Mouse (Mus musculus) CD4-positive, CD25-positive, alpha-beta regulatory T cell, adult 4 months (primary cell): ENCODE results near the gene Gm17949. TPM values are rescaled to one million over a fixed set of nuclear protein-coding genes. Genes with fewer than 3 reads are reported as not detected.

Experiments used
- ATAC-seq: one replicate; pipeline ENCODE4 v1.8.0; 2017
- polyA plus RNA-seq, 2 experiments: library from polyadenylated mRNA; unstranded; fragments of 100-300 nt; shearing (Covaris generic); gene quantifications; one replicate each; pipeline ENCODE4 v1.2.1; 2017

Gm17949 gene
- polyA plus RNA-seq, 2 experiments from 2014 or later: 1.5 TPM; not detected in 1

DNA sequence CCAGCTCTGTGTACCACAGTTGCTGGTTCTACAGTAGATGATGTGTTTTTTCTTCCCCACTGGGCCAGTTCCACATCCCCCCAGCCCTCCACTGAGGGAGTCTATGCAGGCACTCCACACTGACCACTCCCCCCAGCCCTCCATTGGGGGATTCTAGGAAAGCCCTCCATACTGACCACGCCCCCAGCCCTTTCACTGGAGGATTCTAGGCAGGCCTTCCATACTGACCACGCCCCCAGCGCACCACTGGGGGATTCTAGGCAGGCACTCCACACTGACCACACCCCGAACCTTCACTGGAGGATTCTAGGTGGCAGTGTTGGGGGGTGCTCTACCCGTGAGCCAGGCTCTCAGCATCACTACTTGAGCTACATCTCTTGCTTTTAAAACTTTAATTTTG is 36.1 kb downstream of the Gm17949 start:
- no peak for ATAC-seq

DNA sequence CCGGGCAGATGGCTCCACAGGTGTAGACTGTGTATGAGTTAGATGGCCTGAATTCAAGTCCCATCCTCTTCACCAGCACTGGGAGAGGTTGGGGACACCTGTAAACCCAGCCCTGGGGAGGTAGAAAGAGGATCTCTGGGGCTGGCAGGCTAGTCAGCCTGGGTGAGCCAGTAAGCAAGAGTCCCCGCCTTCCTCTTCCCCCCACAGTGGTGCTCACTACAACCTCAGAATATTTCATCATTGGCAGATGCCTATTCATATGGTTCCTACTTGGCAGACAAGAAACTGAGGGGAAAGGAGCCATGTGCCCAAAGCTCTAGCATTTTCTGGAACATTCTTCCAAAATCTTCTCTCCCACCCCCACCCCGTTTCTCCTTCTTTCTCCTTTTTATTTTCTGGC is 37.5 kb downstream of the Gm17949 start:
- ATAC-seq: no peak

DNA sequence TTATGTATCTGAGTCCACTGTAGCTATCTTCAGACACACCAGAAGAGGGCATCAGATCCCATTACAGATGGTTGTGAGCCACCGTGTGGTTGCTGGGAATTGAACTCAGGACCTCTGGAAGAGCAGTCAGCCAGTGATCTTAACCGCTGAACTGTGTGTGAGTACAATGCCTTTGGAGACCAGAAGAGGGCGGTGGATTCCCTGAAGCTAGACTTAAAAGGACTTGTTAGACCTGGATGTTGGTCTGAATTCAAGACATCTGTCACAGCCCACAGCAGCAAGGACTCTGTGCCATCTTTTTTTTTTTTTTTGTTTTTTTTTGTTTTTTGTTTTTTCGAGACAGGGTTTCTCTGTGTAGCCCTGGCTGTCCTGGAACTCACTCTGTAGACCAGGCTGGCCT is 40.4 kb downstream of the Gm17949 start:
- ATAC-seq: peak; percentile 85

DNA sequence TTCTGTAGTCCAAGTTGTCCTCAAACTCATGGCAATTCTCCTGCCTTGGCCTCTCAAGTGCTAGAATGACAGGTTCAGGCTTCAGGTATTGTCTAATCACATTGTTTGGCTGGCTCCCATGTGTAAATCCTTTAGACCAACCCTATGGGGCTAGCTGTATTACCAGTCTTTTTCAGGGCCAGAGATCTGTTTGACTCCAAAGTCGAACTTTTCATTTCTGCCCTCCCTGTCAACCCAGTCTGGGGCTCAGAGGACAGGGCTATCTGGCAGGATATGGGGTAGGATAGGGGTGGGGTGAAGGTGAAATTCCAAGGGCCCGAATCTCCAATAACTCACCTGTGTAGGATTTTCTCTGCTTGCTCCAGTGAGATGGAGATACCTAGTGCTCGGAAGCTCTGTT is 45.0 kb downstream of the Gm17949 start:
- no peak for ATAC-seq

DNA sequence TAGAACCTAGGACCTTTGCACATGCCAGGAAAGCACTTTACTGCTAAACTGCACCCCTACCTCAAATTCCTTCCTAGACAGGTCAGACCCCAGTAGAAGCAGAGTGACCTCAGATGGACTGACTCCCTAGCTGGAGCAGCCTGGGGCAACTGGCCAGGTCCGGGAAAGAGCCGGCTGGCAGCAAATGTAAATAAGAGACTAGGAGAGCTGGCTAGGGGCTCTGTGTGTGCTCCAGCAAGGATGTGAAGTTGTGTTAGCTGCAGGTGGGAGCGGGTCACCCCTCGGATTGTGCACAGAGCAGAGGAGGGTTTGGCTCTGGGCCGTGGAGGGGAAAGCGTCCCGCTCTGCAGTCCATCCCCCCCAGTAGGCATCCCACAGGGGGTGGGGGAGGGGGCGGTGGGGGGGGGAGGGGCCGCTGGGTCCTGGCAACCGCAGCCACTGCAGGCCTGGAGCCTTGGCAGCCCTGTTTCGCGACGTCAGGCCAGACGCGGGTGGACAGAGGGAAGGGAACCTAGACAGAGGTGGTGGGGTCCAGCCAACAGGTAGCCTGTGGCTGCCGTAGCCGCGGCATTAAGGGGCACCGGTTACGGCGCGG is 47.7 kb downstream of the Gm17949 start, which contains the start of gene Crb3:
TSS of gene Crb3 (plus strand) at position 215 of the 595 bp plus-strand sequence.
- ATAC-seq: no peak

DNA sequence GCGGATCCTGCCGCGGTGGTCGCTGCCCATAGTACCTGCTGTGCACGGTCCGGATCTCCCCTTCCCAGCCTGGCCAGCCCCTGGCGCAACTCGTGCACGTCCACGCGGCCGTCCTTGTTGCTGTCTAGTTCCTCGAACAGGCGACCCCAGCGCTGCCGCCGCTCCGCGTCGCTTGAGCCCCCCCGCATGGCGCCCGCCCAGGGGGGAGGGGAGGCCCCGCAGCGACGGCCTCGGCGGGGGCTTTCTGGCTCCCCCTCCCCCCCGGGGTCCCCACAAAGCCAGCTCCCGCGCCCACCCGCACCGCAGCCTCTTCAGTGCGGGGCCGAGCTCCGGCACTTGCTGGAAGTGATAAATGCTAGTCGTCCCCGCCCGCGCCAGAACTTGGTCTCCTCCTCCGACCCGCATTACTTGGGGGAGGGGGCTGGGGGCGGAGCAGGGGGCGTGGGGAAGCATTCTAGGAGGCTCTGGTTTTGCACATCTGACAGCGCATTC is 48.3 kb downstream of the Gm17949 start, which contains the start of gene Slc25a23:
TSS of gene Slc25a23 (minus strand) at position 378 of the 492 bp plus-strand sequence.
- ATAC-seq: no peak

DNA sequence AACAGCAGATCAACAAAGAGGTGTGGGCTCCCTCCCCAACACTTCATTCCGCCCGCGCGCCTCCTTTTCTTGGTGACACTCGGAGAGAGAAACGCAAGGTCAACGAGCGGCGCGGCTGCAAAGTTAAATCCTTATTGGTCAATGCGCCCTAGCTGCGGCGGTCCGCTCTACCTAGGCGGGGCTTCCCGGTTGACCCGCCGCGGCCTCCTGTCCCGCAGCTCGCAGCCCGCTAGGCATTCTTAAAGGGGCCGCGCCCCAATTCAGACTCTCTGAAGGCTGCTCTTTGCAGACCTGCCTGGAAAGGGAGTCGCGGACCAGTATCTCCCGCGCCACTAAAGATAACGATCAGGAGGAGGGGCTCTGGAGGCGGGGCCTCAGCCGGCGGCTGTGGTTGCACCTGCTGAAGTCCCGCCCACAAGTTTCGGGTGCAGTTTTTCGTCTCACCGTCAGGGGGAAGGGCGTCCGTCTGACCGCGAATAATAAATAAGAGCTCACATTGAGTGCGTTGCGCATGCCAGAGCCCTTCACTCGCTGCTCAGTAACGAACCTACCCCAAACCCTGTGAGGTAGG is 49.0 kb downstream of the Gm17949 start:
- ATAC-seq: peak; percentile 86

DNA sequence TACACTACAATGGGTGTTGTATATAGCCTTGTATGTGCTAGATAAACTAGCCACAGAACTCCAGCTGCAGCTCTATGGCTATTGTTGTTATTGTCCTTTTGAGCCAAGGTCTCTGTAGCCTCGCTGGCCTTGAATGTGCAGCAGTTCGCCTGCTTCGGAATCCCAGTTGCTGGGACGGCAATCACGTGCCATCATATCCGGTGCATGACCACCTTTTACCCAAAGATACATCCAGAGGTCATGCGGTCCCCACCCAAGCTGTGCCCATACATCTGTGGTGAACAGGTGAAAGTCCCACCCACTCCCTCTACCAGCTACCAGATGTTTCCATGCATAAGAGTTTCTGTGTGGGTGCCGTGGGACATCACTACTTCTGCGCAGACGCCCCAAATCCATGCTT is 49.8 kb downstream of the Gm17949 start:
- ATAC-seq: peak; percentile 13

DNA sequence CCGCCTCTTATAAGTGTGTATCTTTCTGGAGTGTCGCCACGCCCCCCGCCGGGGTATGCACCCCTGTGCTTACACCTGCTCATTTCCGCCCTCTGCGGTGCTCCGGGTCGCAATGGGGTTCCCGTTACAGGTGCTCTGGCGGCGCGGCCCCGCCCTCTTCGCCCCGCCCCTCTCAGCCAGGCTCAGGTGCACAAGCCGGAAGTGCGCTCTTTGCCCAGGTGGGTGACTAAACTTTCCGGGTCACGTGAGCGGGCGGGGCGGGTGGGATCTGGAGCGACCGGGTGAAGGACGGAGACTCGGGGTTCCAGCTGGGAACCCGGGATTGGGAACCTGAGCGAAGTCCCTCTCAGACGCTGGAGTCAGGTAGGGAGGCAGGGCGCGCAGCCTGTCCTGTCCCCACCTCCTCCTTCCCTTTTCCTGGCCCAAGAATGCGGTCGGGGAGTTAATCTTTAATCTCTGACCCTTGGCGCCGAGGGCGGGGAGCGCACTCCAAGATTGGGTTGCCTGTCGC is 50.8 kb downstream of the Gm17949 start:
- ATAC-seq: no peak

DNA sequence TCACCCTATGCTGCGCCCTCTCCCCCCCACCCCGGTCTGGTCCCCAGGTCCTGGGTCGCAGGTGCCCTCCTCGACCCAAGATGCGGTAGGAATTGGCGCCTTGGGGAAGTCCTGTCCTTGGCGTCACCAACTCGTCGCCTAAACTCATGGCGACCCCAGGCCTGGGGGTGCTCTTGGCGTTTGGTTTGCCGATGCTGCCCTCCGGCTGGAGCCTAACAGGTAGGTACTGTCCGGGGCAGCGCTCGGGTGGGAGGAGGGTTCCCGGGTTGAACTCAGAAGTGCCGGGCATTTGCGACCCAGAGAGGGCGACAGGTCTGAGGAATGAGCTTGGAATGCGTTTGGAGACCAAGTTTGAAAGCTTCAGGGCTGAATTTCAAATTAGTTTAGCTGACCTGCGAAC is 51.3 kb downstream of the Gm17949 start:
- ATAC-seq: no peak

DNA sequence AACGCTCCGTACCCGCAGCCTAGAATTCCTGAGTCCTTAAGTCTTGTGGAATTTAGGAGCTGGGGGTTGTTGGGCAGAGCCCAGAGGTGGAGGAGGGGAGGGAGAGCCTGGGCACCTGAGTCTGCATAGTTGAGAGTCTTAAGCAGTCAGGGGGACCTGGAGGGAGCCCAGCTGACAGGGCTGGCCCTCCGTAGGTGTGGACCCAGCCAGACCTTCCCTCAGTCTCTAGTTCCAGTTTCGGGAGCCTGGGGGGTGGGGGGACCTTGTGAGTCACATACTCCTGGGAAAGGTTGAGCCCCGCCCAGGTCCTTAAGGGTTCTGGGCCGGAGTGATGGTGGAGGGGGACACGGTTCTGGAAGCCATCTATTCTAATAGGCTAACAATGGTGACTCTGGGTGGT is 51.8 kb downstream of the Gm17949 start:
- no peak for ATAC-seq

DNA sequence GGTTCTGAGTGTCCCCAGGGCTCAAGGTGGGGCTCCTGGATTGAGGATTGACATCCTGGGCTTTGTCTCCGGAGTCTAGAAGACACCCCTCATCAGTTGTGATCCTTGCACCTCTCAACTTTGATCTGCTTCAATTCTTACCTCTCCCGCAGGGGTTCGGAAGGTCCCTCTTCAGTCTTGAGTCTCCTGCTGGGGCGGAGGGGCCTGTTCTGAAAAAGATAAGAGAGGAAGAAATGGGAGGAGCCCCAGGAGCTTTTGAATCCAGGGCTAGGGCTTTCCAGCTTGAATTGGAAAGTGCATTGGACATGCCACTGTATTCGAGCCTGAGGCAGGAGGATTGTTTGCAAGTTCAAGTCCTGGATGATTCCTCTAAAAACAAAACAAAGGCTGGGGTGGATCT is 55.6 kb downstream of the Gm17949 start:
- ATAC-seq: no peak

DNA sequence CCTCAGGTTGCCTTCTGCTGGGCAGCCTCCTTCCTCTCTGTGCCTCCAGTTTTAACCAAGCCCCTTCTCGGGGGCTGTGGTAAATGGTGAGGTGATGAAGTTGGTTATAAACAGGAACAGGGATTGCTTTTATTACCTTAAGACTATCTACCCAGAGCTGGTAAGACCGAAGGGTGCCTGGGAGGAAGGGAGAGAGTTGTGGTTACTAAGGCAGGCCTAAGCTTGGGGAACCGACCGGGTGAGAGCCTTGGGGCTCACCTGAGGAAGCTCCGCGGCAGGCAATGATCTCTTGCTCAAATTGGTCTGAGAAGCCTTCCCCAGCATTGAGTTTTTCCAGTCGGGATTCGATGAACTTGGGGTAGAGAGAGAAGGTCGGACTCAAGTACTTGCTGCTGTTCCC is 59.0 kb downstream of the Gm17949 start:
- no peak for ATAC-seq

DNA sequence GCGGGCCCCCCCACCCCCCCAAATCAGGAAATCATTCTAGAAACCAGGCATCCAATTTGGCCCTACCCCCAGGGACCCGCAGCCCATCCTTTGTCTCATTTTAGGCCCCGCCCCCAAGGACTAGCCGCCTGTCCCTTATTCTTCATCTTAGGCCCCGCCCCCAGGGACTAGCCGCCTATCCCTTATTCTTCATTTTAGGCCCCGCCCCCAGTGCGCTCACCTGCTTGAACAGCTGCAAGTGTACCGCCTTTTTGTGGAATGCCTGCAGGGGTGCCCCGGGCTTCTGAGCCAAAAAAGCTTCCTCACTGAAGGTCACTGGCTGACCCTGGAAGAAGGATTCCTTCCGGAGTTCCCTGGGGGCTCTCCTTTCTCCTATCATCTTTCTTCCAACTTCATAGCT is 59.4 kb downstream of the Gm17949 start:
- no peak for ATAC-seq

Other genes starting within 250 kb of the Gm17949 start
- 10 to 100 TPM; 30.3 to 41.2 TPM for gene Dus3l, start 246.7 kb upstream of the Gm17949 start, polyA plus RNA-seq
- gene Prr22, start 241.2 kb upstream of the Gm17949 start, polyA plus RNA-seq: 1 to 10 TPM in 1 of 2 experiments, under 1 TPM in 1; 0.24 to 1.1 TPM
- 1 to 10 TPM; 1.2 to 2.1 TPM for gene Rfx2, start 180.5 kb upstream of the Gm17949 start, polyA plus RNA-seq
- gene Acsbg2, start 137.0 kb upstream of the Gm17949 start, polyA plus RNA-seq: under 1 TPM in 1 of 2 experiments, not detected in 1; 0.12 TPM
- under 1 TPM in 1 of 2 experiments, not detected in 1; 0.31 TPM for gene 1700061G19Rik, start 136.0 kb upstream of the Gm17949 start, polyA plus RNA-seq
- gene Mllt1, start 76.1 kb upstream of the Gm17949 start, polyA plus RNA-seq: 1 to 10 TPM; 4.5 to 7.0 TPM
- gene Acer1, start 29.3 kb upstream of the Gm17949 start, polyA plus RNA-seq: under 1 TPM in 1 of 2 experiments, not detected in 1; 0.16 TPM
- 100 to 1,000 TPM; 108 to 110 TPM for gene Clpp, start 21.2 kb upstream of the Gm17949 start, polyA plus RNA-seq
- 10 to 100 TPM; 21.6 to 25.1 TPM for gene Alkbh7, start 14.1 kb upstream of the Gm17949 start, polyA plus RNA-seq
- gene Pspn, start 11.5 kb upstream of the Gm17949 start, polyA plus RNA-seq: not detected
- gene Gtf2f1, start 181 bp upstream of the Gm17949 start, polyA plus RNA-seq: 100 to 1,000 TPM in 1 of 2 experiments, 10 to 100 TPM in 1; 72.1 to 102 TPM
- 10 to 100 TPM; 16.0 to 29.4 TPM for gene Khsrp, start 20.1 kb downstream of the Gm17949 start, polyA plus RNA-seq
- not detected for gene Slc25a41, start 30.2 kb downstream of the Gm17949 start, polyA plus RNA-seq
- 1 to 10 TPM; 2.1 to 2.9 TPM for gene Crb3, start 47.6 kb downstream of the Gm17949 start, polyA plus RNA-seq
- gene Slc25a23, start 48.4 kb downstream of the Gm17949 start, polyA plus RNA-seq: 1 to 10 TPM; 2.3 to 3.4 TPM
- gene Dennd1c, start 67.0 kb downstream of the Gm17949 start, polyA plus RNA-seq: 100 to 1,000 TPM; 215 to 337 TPM
- gene Tubb4a, start 76.3 kb downstream of the Gm17949 start, polyA plus RNA-seq: 1 to 10 TPM; 4.3 to 7.8 TPM
- gene Tnfsf9, start 93.9 kb downstream of the Gm17949 start, polyA plus RNA-seq: 10 to 100 TPM in 1 of 2 experiments, 1 to 10 TPM in 1; 8.2 to 11.9 TPM
- gene Cd70, start 138.3 kb downstream of the Gm17949 start, polyA plus RNA-seq: under 1 TPM in 1 of 2 experiments, not detected in 1; 0.52 TPM
- 10 to 100 TPM in 1 of 2 experiments, 1 to 10 TPM in 1; 5.9 to 11.7 TPM for gene Tnfsf14, start 182.7 kb downstream of the Gm17949 start, polyA plus RNA-seq
- gene C3, start 216.7 kb downstream of the Gm17949 start, polyA plus RNA-seq: 1 to 10 TPM in 1 of 2 experiments, under 1 TPM in 1; 0.85 to 1.3 TPM
- 10 to 100 TPM; 62.0 to 94.4 TPM for gene Gpr108, start 237.0 kb downstream of the Gm17949 start, polyA plus RNA-seq
- 1 to 10 TPM; 2.6 to 3.6 TPM for gene Trip10, start 238.0 kb downstream of the Gm17949 start, polyA plus RNA-seq